Mouse (Mus musculus) G1E (cell line): ENCODE measurements around the gene Agap1. TPM values are rescaled to one million over a fixed set of nuclear protein-coding genes. Genes with fewer than 3 reads are reported as not detected.

Experiments used
- ATAC-seq: 2 replicates; pipeline ENCODE4 v1.8.0; 2016; ENCODE audit warnings: mild to moderate bottlenecking; ENCODE audit not compliant: insufficient number of reproducible peaks, poor library complexity, low FRiP score, severe bottlenecking; ENCODE audit errors: extremely low read depth
- DNase-seq: peaks from one replicate; pipeline ENCODE4 v3.0.0; 2012; ENCODE audit warnings: low spot score
- H3K27me3 ChIP-seq: 2 replicates; pipeline ENCODE4 v1.6.1; 2012; ENCODE audit warnings: mild to moderate bottlenecking, low read length, inconsistent platforms; ENCODE audit not compliant: insufficient read depth
- H3K36me3 ChIP-seq: replicated peaks from 2 replicates; pipeline ENCODE3; 2012; ENCODE audit warnings: mild to moderate bottlenecking, inconsistent platforms
- H3K4me1 ChIP-seq: 2 replicates; pipeline ENCODE4 v1.6.1; 2012; ENCODE audit warnings: low read depth, low read length, inconsistent platforms, mixed read lengths; ENCODE audit not compliant: insufficient read depth
- H3K4me3 ChIP-seq: 2 replicates; pipeline ENCODE4 v1.5.1; 2012; ENCODE audit warnings: low read depth, mild to moderate bottlenecking, inconsistent platforms, low read length, moderate library complexity, mixed read lengths
- H3K9me3 ChIP-seq: replicated peaks from 2 replicates; pipeline ENCODE4 v1.6.1; 2012; ENCODE audit warnings: inconsistent platforms
- CTCF ChIP-seq: IDR thresholded peaks from 2 replicates; pipeline ENCODE4 v1.5.1; 2012; ENCODE audit warnings: low read depth, low read length, inconsistent platforms, mixed read lengths
- GATA1 ChIP-seq: IDR thresholded peaks from 2 replicates; pipeline ENCODE4 v1.6.1; 2012; ENCODE audit warnings: borderline replicate concordance, low read length, inconsistent platforms, mixed read lengths
- GATA2 ChIP-seq: IDR thresholded peaks from 2 replicates; pipeline ENCODE4 v1.6.1; 2012; ENCODE audit warnings: low read depth, low read length, inconsistent platforms, borderline replicate concordance
- POLR2AphosphoS5 ChIP-seq: IDR thresholded peaks from 2 replicates; pipeline ENCODE4 v1.6.1; 2012; ENCODE audit warnings: low read depth, low read length, inconsistent platforms; ENCODE audit not compliant: insufficient replicate concordance
- TAL1 ChIP-seq: conservative IDR thresholded peaks from 2 replicates; pipeline ENCODE4 v1.6.1; 2012; ENCODE audit warnings: low read depth, low read length, inconsistent platforms, mixed read lengths
- polyA plus RNA-seq: library from polyadenylated mRNA; stranded (reverse); fragments of >175 nt; gene quantifications from 2 replicates; pipeline ENCODE4 v1.2.3, GENCODE M21; 2012
- total RNA-seq, 2 experiments: library from RNA; stranded (forward) in 1 of 2; stranded (reverse) in 1 of 2; fragments of 200-1000 nt in 1 of 2; fragments of >200 nt in 1 of 2; fragmentation: Nextera tagmentation in 1 of 2; gene quantifications; 2 replicates each; pipeline ENCODE4 v1.2.3; 2014 to 2017

The Agap1 gene
- total and polyA plus RNA-seq, 3 experiments, result 0.01 to 0.45 (median 0.16) TPM

DNA sequence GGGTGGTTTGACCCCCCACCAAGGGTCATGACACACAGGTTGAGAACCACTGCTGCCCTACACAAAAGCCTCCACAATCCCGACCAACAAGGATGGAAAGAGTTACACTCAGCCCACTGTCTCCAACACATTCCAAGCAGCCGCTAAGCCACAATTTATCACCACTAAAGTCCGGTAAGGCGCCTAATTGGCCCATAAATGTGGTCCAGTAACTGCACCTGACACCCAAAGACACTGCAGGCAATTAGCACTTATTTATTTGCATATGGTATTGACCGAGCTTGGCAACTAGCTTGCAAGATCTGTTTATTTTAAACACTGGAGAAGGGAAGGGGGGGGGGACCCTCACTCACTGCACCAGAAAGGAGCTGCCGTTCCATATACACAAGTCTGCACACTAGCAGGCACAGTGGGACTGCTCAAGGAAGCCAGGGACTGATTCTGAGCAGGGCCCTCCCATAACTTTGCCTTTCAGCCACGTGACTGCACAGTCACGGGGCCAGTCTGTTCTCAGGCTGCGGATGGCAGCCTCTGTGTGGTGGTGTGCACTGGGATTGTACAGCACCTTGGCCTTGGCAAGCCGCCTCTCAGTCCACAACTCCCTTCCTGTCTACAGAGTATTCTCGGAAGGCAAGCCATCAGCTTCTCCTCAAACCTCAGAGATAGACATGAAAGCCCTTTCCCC, 445.3 kb downstream of the Agap1 start:
- Histone ChIP-seq H3K4me1 (no peaks in the 10 kb centered on the region), H3K4me3 (no peak overlapping the region), H3K36me3 (no peaks in the 10 kb centered on the region), H3K27me3 (no peaks in the 10 kb centered on the region; the same call in 1 of the 2 replicates), H3K9me3 (peaks cover 87% of the 10 kb centered on the region)
- TF ChIP-seq TAL1 (no peak), CTCF (no peak), GATA1 (no peak), GATA2 (no peak), POLR2AphosphoS5 (no peak)
- ATAC-seq, result no peak
- no peak for DNase-seq

DNA sequence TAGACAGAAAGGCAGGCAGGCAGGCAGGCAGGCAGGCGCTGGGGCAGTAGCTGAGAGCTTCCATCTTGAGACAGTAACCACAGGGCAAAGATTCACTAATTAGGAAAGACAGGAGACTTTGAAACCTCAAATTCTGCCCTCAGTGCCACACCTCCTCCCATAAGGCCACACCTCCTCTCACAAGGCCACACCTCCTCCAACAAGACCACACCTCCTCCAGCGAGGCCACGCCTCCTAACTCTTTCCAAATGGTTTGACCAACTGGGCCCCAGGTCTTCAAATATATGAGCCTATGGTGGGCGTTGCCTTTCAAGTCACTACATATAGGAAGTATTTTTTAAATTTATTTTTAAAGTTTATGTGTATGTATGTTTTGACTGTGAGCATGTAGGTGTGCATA, 446.8 kb downstream of the Agap1 start:
- DNase-seq, result no peak
- H3K4me1 ChIP-seq, result no peaks in the 10 kb centered on the region
- H3K9me3 ChIP-seq, result peaks cover 86% of the 10 kb centered on the region
- no peaks in the 10 kb centered on the region for H3K36me3 ChIP-seq
- no peak for ATAC-seq
- no peaks in the 10 kb centered on the region; the same call in 1 of the 2 replicates for H3K27me3 ChIP-seq
- no peak for TF ChIP-seq GATA2
- TF ChIP-seq GATA1, result no peak
- TF ChIP-seq CTCF, result no peak
- TF ChIP-seq TAL1, result no peak
- no peak for TF ChIP-seq POLR2AphosphoS5
- no peak overlapping the region for H3K4me3 ChIP-seq

GRCm38 (mm10) chr1:89902236-89902635, 447.6 kb downstream of the Agap1 start:
- Histone ChIP-seq H3K4me1 (no peaks in the 10 kb centered on the region), H3K36me3 (no peaks in the 10 kb centered on the region), H3K9me3 (peaks cover 85% of the 10 kb centered on the region), H3K27me3 (no peaks in the 10 kb centered on the region; the same call in 1 of the 2 replicates), H3K4me3 (no peak overlapping the region)
- no peak for ATAC-seq
- no peak for DNase-seq
- TF ChIP-seq POLR2AphosphoS5, result no peak
- no peak for TF ChIP-seq GATA2
- TF ChIP-seq TAL1, result no peak
- TF ChIP-seq CTCF, result no peak
- TF ChIP-seq GATA1, result no peak

DNA sequence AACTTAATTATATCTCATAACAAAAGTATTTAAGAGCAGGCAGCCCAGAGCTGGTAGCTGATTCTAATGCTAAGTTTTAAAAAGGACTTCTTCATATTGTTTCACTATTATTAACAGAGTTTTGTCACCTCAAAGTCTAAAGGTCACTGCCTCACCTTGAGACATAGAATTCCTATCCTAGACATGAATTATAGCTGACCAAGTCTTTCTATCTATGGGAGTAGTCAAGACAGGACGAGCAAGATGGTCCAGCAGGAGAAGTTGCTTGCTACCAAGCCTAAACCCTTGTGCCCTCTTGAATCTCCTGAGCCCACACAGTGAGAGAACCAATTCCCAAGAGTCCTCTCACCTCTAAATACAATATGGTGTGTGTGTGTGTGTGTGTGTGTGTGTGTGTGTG, 448.0 kb downstream of the Agap1 start:
- Histone ChIP-seq H3K4me1 (no peaks in the 10 kb centered on the region), H3K36me3 (no peaks in the 10 kb centered on the region), H3K9me3 (peaks cover 84% of the 10 kb centered on the region), H3K27me3 (no peaks in the 10 kb centered on the region; the same call in 1 of the 2 replicates), H3K4me3 (no peak overlapping the region)
- DNase-seq (no peak), ATAC-seq (no peak)
- TF ChIP-seq GATA2, result no peak
- no peak for TF ChIP-seq TAL1
- no peak for TF ChIP-seq GATA1
- TF ChIP-seq POLR2AphosphoS5, result no peak
- no peak for TF ChIP-seq CTCF

GRCm38 (mm10) chr1:89909796-89910195, 455.2 kb downstream of the Agap1 start:
- H3K27me3 ChIP-seq, result no peaks in the 10 kb centered on the region
- DNase-seq (no peak), ATAC-seq (no peak)
- no peaks in the 10 kb centered on the region for H3K36me3 ChIP-seq
- H3K4me3 ChIP-seq, result no peak overlapping the region
- H3K4me1 ChIP-seq, result no peaks in the 10 kb centered on the region
- peaks cover 69% of the 10 kb centered on the region for H3K9me3 ChIP-seq
- no peak for TF ChIP-seq GATA2
- no peak for TF ChIP-seq POLR2AphosphoS5
- TF ChIP-seq GATA1, result no peak
- TF ChIP-seq TAL1, result no peak
- TF ChIP-seq CTCF, result no peak

- no peak for ATAC-seq
- TF ChIP-seq POLR2AphosphoS5, result no peak
- no peak for TF ChIP-seq CTCF
- no peak for TF ChIP-seq TAL1
- TF ChIP-seq GATA1, result no peak
- no peak for TF ChIP-seq GATA2
- H3K36me3 ChIP-seq, result no peaks in the 10 kb centered on the region
- peaks cover 54% of the 10 kb centered on the region for H3K9me3 ChIP-seq
- no peak overlapping the region for H3K4me3 ChIP-seq
- H3K4me1 ChIP-seq, result no peaks in the 10 kb centered on the region
- no peak for DNase-seq
- no peaks in the 10 kb centered on the region for H3K27me3 ChIP-seq
Observed at GRCm38 (mm10) chr1:89912392-89912791, 457.8 kb downstream of the Agap1 start.
